Mouse (Mus musculus): Measurements from ENCODE around the gene Pla2g10.
"Not testable (repeated sequence)": the region's sequence is repeated elsewhere in the genome, so short reads cannot be mapped to it uniquely, and the experiment has no call there.

Pla2g10 gene

GRCm38 (mm10) chr16:13730285-13731255 is at the start of gene Pla2g10:
Gene Pla2g10, minus strand, starts transcription at chr16:13730983.
- DNase-seq (ENCODE audit: low read depth, low spot score): peak; percentile 68

- DNase-seq (ENCODE audit: low read depth, low spot score): not testable (repeated sequence)
Observed at GRCm38 (mm10) chr16:13774651-13775050, 43.9 kb upstream of the Pla2g10 start.

- not testable (repeated sequence) for DNase-seq (ENCODE audit: low read depth, low spot score)
Observed at GRCm38 (mm10) chr16:13774011-13774410, 43.2 kb upstream of the Pla2g10 start.

GRCm38 (mm10) chr16:13772051-13772450 is 41.3 kb upstream of the Pla2g10 start:
- peak; percentile 16 for DNase-seq (ENCODE audit: low read depth, low spot score)

GRCm38 (mm10) chr16:13771603-13772002 is 40.8 kb upstream of the Pla2g10 start:
- DNase-seq (ENCODE audit: low read depth, low spot score): peak; percentile 62

- DNase-seq (ENCODE audit: low read depth, low spot score): no peak
Observed at GRCm38 (mm10) chr16:13766367-13766766, 35.6 kb upstream of the Pla2g10 start.

- peak; percentile 72 for DNase-seq (ENCODE audit: low read depth, low spot score)
Observed at GRCm38 (mm10) chr16:13764519-13764918, 33.7 kb upstream of the Pla2g10 start.

GRCm38 (mm10) chr16:13762807-13763206 is 32.0 kb upstream of the Pla2g10 start:
- DNase-seq (ENCODE audit: low read depth, low spot score): not testable (repeated sequence)

- DNase-seq (ENCODE audit: low read depth, low spot score): no peak
Observed at GRCm38 (mm10) chr16:13757823-13758222, 27.0 kb upstream of the Pla2g10 start.

- peak; percentile 98 for DNase-seq (ENCODE audit: low read depth, low spot score)
Observed at GRCm38 (mm10) chr16:13754400-13755190, 23.8 kb upstream of the Pla2g10 start.

- no peak for DNase-seq (ENCODE audit: low read depth, low spot score)
Observed at GRCm38 (mm10) chr16:13753986-13754385, 23.2 kb upstream of the Pla2g10 start.

GRCm38 (mm10) chr16:13750626-13751025 is 19.8 kb upstream of the Pla2g10 start:
- peak; percentile 81 for DNase-seq (ENCODE audit: low read depth, low spot score)

- DNase-seq (ENCODE audit: low read depth, low spot score): peak; percentile 82
Observed at GRCm38 (mm10) chr16:13749981-13750380, 19.2 kb upstream of the Pla2g10 start.

- DNase-seq (ENCODE audit: low read depth, low spot score): peak; percentile 84
Observed at GRCm38 (mm10) chr16:13749306-13749705, 18.5 kb upstream of the Pla2g10 start.

- peak; percentile 98 for DNase-seq (ENCODE audit: low read depth, low spot score)
Observed at GRCm38 (mm10) chr16:13748813-13749212, 18.0 kb upstream of the Pla2g10 start.

GRCm38 (mm10) chr16:13748124-13748523 is 17.3 kb upstream of the Pla2g10 start:
- DNase-seq (ENCODE audit: low read depth, low spot score): peak; percentile 43

- no peak for DNase-seq (ENCODE audit: low read depth, low spot score)
Observed at GRCm38 (mm10) chr16:13747708-13748107, 16.9 kb upstream of the Pla2g10 start.

GRCm38 (mm10) chr16:13740844-13741243 is 10.1 kb upstream of the Pla2g10 start:
- DNase-seq (ENCODE audit: low read depth, low spot score): peak; percentile 55

- DNase-seq (ENCODE audit: low read depth, low spot score): peak; percentile 86
Observed at GRCm38 (mm10) chr16:13739044-13739443, 8.3 kb upstream of the Pla2g10 start.

- no peak for DNase-seq (ENCODE audit: low read depth, low spot score)
Observed at GRCm38 (mm10) chr16:13735977-13736376, 5.2 kb upstream of the Pla2g10 start.

GRCm38 (mm10) chr16:13733518-13734137 is 2.8 kb upstream of the Pla2g10 start:
- peak; percentile 84 for DNase-seq (ENCODE audit: low read depth, low spot score)

- DNase-seq (ENCODE audit: low read depth, low spot score): peak; percentile 46
Observed at GRCm38 (mm10) chr16:13732786-13733185, 2.0 kb upstream of the Pla2g10 start.
